Mouse (Mus musculus): ENCODE results near the gene Nop2.
A peak's percentile ranks its signal among the peaks of the same experiment; 100 is the strongest.

Gene Nop2

GRCm38 (mm10) chr6:125175469-125175868, 43.8 kb downstream of the Nop2 start:
- no peak for DNase-seq (ENCODE audit: low spot score)

GRCm38 (mm10) chr6:125179601-125180000, 47.9 kb downstream of the Nop2 start:
- DNase-seq (ENCODE audit: low spot score), result no peak

GRCm38 (mm10) chr6:125182133-125182532, 50.4 kb downstream of the Nop2 start:
- no peak for DNase-seq (ENCODE audit: low spot score)

- no peak for DNase-seq (ENCODE audit: low spot score)
Observed at GRCm38 (mm10) chr6:125186203-125186602, 54.5 kb downstream of the Nop2 start.

GRCm38 (mm10) chr6:125190816-125191215, 59.1 kb downstream of the Nop2 start:
- no peak for DNase-seq (ENCODE audit: low spot score)

- DNase-seq (ENCODE audit: low spot score), result peak; percentile 99
Observed at GRCm38 (mm10) chr6:125191332-125192015, 59.8 kb downstream of the Nop2 start, which contains the start of the genes Ncapd2 and Mrpl51. TSS of gene Ncapd2 (minus strand) at chr6:125191701. TSS of gene Mrpl51 (plus strand) at chr6:125191801.

- peak; percentile 95 for DNase-seq (ENCODE audit: low spot score)
Observed at GRCm38 (mm10) chr6:125192016-125192714, 60.5 kb downstream of the Nop2 start.

- DNase-seq (ENCODE audit: low spot score), result no peak
Observed at GRCm38 (mm10) chr6:125192841-125193240, 61.1 kb downstream of the Nop2 start.

- no peak for DNase-seq (ENCODE audit: low spot score)
Observed at GRCm38 (mm10) chr6:125193390-125193789, 61.7 kb downstream of the Nop2 start.

Measured in retina, embryonic 14.5 days (tissue).